Mouse (Mus musculus): ENCODE data around the gene Lmf2. TPM values are rescaled to one million over a fixed set of nuclear protein-coding genes. Genes with fewer than 3 reads are reported as not detected.

Gene Lmf2
- polyA plus RNA-seq, 1 experiment from 2014 or later, result 66.9 TPM

- peaks cover 8% of the 10 kb centered on the region; the same call in 1 of the 2 replicates for H3K4me1 ChIP-seq (ENCODE audit: control insufficient read depth, insufficient read depth, low read length)
- no peak for ATAC-seq (ENCODE audit: insufficient read depth, low FRiP score)
- WGBS, result 14% methylated on average over 10 of the region's 10 CpGs
- no peak overlapping the region for H3K27ac ChIP-seq (ENCODE audit: low read length)
- peaks cover 42% of the 10 kb centered on the region for H3K27me3 ChIP-seq (ENCODE audit: control insufficient read depth, insufficient read depth, low read length)
- peak overlapping the region; percentile 42 for H3K4me3 ChIP-seq (replicated peaks; ENCODE audit: low read length)
- no peaks in the 10 kb centered on the region for H3K36me3 ChIP-seq (ENCODE audit: control insufficient read depth, insufficient read depth, low read length)
- peak overlapping the region; percentile 58 for H3K4me2 ChIP-seq (ENCODE audit: low read depth, low read length)
- H3K9me3 ChIP-seq (replicated peaks; ENCODE audit: control insufficient read depth, low read length), result no peaks in the 10 kb centered on the region
- H3K9ac ChIP-seq (ENCODE audit: low read length), result no peak overlapping the region; the same call in 1 of the 2 replicates
These were observed 24.0 kb upstream of the Lmf2 start for GRCm38 (mm10) chr15:89379429-89379828.

GRCm38 (mm10) chr15:89378831-89379401 is 23.5 kb upstream of the Lmf2 start, which contains the start of gene Odf3b:
Gene Odf3b (minus strand): TSS chr15:89379282.
- peak within 1 kb of the TSS; percentile 50 for H3K9ac ChIP-seq (ENCODE audit: low read length)
- H3K4me1 ChIP-seq (ENCODE audit: control insufficient read depth, insufficient read depth, low read length), result peaks cover 12% of the 10 kb centered on the region
- WGBS, result under 1% methylated on average over 33 of the region's 33 CpGs
- H3K4me3 ChIP-seq (replicated peaks; ENCODE audit: low read length), result peak within 1 kb of the TSS; percentile 42
- H3K4me2 ChIP-seq (ENCODE audit: low read depth, low read length), result peak within 1 kb of the TSS; percentile 58
- H3K27me3 ChIP-seq (ENCODE audit: control insufficient read depth, insufficient read depth, low read length), result peaks cover 42% of the 10 kb centered on the region
- peak; percentile 18; the same call in 1 of the 2 replicates for ATAC-seq (ENCODE audit: insufficient read depth, low FRiP score)
- H3K36me3 ChIP-seq (ENCODE audit: control insufficient read depth, insufficient read depth, low read length), result no peaks in the 10 kb centered on the region
- no peak within 1 kb of the TSS for H3K27ac ChIP-seq (ENCODE audit: low read length)
- no peaks in the 10 kb centered on the region for H3K9me3 ChIP-seq (replicated peaks; ENCODE audit: control insufficient read depth, low read length)

DNA sequence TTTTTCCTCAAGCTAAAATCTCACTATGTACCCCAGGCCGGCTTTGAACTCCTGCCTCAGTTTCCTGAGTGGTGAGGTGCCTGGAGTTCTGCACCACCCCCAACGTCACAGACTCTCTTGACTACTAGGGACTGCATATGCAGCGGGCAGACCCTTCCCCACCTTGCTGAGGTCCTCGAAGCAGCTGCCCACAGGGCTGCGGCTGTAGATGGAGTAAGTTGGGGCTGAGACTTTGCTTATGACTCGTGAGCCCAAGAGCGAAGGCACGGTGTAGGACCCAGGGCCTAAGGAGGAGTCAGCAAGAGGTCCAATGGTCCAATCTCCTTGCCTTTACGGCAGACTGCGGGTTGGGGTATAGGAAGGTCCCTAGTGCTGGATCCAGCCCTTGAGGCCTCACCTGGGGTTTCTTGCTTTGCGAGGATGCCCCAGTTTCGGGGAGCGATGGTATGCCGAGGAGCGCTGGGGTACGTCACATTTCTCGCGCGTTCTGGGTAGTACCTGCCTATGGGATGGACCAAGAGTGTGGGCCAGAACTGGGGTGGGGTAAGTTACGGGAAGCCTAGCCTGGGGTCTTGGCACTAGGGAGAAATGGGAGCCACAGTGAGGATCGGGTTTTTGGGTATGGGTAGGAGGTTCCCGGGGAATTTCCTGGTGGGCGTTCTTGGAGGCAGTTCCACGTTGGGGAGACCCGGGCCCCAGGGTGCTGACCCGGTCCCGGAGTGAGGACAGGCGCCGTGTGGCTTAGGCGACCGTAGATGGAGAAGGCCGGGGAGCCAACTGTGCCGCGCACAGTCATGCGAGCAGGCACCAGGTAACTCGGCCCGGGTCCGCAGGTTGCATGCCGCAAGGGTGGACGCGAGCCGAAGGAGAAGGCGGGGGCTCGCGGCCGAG is 22.7 kb upstream of the Lmf2 start:
- Histone ChIP-seq H3K9ac (ENCODE audit: low read length) (peak overlapping the region; percentile 50), H3K4me1 (ENCODE audit: control insufficient read depth, insufficient read depth, low read length) (peaks cover 12% of the 10 kb centered on the region), H3K36me3 (ENCODE audit: control insufficient read depth, insufficient read depth, low read length) (no peaks in the 10 kb centered on the region), H3K9me3 (replicated peaks; ENCODE audit: control insufficient read depth, low read length) (no peaks in the 10 kb centered on the region), H3K27ac (ENCODE audit: low read length) (no peak overlapping the region), H3K27me3 (ENCODE audit: control insufficient read depth, insufficient read depth, low read length) (peaks cover 42% of the 10 kb centered on the region), H3K4me3 (replicated peaks; ENCODE audit: low read length) (peak overlapping the region; percentile 42), H3K4me2 (ENCODE audit: low read depth, low read length) (peak overlapping the region; percentile 58)
- ATAC-seq (ENCODE audit: insufficient read depth, low FRiP score), result no peak
- 14% methylated on average over 46 of the region's 46 CpGs for WGBS

DNA sequence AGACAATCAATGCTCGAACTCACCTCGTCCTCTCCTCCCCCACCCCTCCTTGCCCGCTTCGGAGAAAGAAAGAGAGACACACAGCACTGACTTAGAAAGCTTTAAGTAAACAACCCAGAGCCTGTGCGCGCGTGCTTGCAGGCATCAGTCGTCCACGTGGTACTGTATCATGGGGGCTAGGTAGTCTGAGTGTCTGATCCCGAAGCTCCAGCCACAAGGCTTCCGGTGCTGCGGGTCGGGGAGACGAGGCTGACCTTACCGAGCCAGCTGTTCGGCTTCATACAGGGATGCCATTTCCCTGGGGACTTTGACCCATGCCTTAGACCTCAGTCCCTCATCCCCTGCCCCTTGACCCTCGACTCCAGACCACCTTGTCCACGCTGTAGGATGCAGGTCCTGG is 21.9 kb upstream of the Lmf2 start:
- ATAC-seq (ENCODE audit: insufficient read depth, low FRiP score), result no peak
- Histone ChIP-seq H3K4me2 (ENCODE audit: low read depth, low read length) (0 out of 2 replicates have a peak overlapping the region, but pooled peaks have one; percentile 9), H3K4me1 (ENCODE audit: control insufficient read depth, insufficient read depth, low read length) (peaks cover 19% of the 10 kb centered on the region), H3K36me3 (ENCODE audit: control insufficient read depth, insufficient read depth, low read length) (no peaks in the 10 kb centered on the region; the same call in 1 of the 2 replicates), H3K9ac (ENCODE audit: low read length) (no peak overlapping the region), H3K4me3 (replicated peaks; ENCODE audit: low read length) (no peak overlapping the region), H3K9me3 (replicated peaks; ENCODE audit: control insufficient read depth, low read length) (no peaks in the 10 kb centered on the region), H3K27ac (ENCODE audit: low read length) (no peak overlapping the region), H3K27me3 (ENCODE audit: control insufficient read depth, insufficient read depth, low read length) (peaks cover 42% of the 10 kb centered on the region)
- WGBS, result 5% methylated on average over 18 of the region's 18 CpGs

GRCm38 (mm10) chr15:89376957-89377356 is 21.5 kb upstream of the Lmf2 start, which contains the start of gene Tymp:
Gene Tymp (minus strand): TSS chr15:89377039.
- Histone ChIP-seq H3K9me3 (replicated peaks; ENCODE audit: control insufficient read depth, low read length) (no peaks in the 10 kb centered on the region), H3K4me3 (replicated peaks; ENCODE audit: low read length) (no peak within 1 kb of the TSS), H3K27ac (ENCODE audit: low read length) (no peak within 1 kb of the TSS), H3K4me1 (ENCODE audit: control insufficient read depth, insufficient read depth, low read length) (peaks cover 19% of the 10 kb centered on the region), H3K36me3 (ENCODE audit: control insufficient read depth, insufficient read depth, low read length) (peaks cover 2% of the 10 kb centered on the region), H3K4me2 (ENCODE audit: low read depth, low read length) (0 out of 2 replicates have a peak within 1 kb of the TSS, but pooled peaks have one; percentile 9), H3K9ac (ENCODE audit: low read length) (no peak within 1 kb of the TSS), H3K27me3 (ENCODE audit: control insufficient read depth, insufficient read depth, low read length) (peaks cover 42% of the 10 kb centered on the region)
- no peak for ATAC-seq (ENCODE audit: insufficient read depth, low FRiP score)
- 20% methylated on average over 16 of the region's 16 CpGs for WGBS

GRCm38 (mm10) chr15:89376040-89376439 is 20.6 kb upstream of the Lmf2 start:
- H3K4me2 ChIP-seq (ENCODE audit: low read depth, low read length), result no peak overlapping the region

GRCm38 (mm10) chr15:89374801-89375534 is 19.5 kb upstream of the Lmf2 start:
- H3K36me3 ChIP-seq (ENCODE audit: control insufficient read depth, insufficient read depth, low read length), result peaks cover 15% of the 10 kb centered on the region
- no peak overlapping the region for H3K27ac ChIP-seq (ENCODE audit: low read length)
- peaks cover 19% of the 10 kb centered on the region for H3K4me1 ChIP-seq (ENCODE audit: control insufficient read depth, insufficient read depth, low read length)
- H3K4me3 ChIP-seq (replicated peaks; ENCODE audit: low read length), result no peak overlapping the region
- no peak overlapping the region for H3K9ac ChIP-seq (ENCODE audit: low read length)
- WGBS, result 91% methylated on average over 17 of the region's 17 CpGs
- no peak for ATAC-seq (ENCODE audit: insufficient read depth, low FRiP score)
- H3K9me3 ChIP-seq (replicated peaks; ENCODE audit: control insufficient read depth, low read length), result no peaks in the 10 kb centered on the region
- H3K4me2 ChIP-seq (ENCODE audit: low read depth, low read length), result no peak overlapping the region
- peaks cover 37% of the 10 kb centered on the region for H3K27me3 ChIP-seq (ENCODE audit: control insufficient read depth, insufficient read depth, low read length)

More at GRCm38 (mm10) chr15:89376040-89376439, 20.6 kb upstream of the Lmf2 start:
- WGBS, result 83% methylated on average over 7 of the region's 7 CpGs
- Histone ChIP-seq H3K4me1 (ENCODE audit: control insufficient read depth, insufficient read depth, low read length) (peaks cover 19% of the 10 kb centered on the region), H3K4me3 (replicated peaks; ENCODE audit: low read length) (no peak overlapping the region), H3K9me3 (replicated peaks; ENCODE audit: control insufficient read depth, low read length) (no peaks in the 10 kb centered on the region), H3K9ac (ENCODE audit: low read length) (no peak overlapping the region), H3K27ac (ENCODE audit: low read length) (no peak overlapping the region), H3K36me3 (ENCODE audit: control insufficient read depth, insufficient read depth, low read length) (peaks cover 7% of the 10 kb centered on the region), H3K27me3 (ENCODE audit: control insufficient read depth, insufficient read depth, low read length) (peaks cover 42% of the 10 kb centered on the region)
- no peak for ATAC-seq (ENCODE audit: insufficient read depth, low FRiP score)

GRCm38 (mm10) chr15:89374340-89374739 is 18.9 kb upstream of the Lmf2 start:
- H3K9ac ChIP-seq (ENCODE audit: low read length), result peak overlapping the region; percentile 90
- H3K4me2 ChIP-seq (ENCODE audit: low read depth, low read length), result peak overlapping the region; percentile 87
- H3K4me3 ChIP-seq (replicated peaks; ENCODE audit: low read length), result peak overlapping the region; percentile 72
- H3K36me3 ChIP-seq (ENCODE audit: control insufficient read depth, insufficient read depth, low read length), result peaks cover 21% of the 10 kb centered on the region
- peaks cover 19% of the 10 kb centered on the region for H3K4me1 ChIP-seq (ENCODE audit: control insufficient read depth, insufficient read depth, low read length)
- no peak for ATAC-seq (ENCODE audit: insufficient read depth, low FRiP score)
- H3K27me3 ChIP-seq (ENCODE audit: control insufficient read depth, insufficient read depth, low read length), result peaks cover 33% of the 10 kb centered on the region
- H3K9me3 ChIP-seq (replicated peaks; ENCODE audit: control insufficient read depth, low read length), result no peaks in the 10 kb centered on the region
- peak overlapping the region; percentile 96 for H3K27ac ChIP-seq (ENCODE audit: low read length)
- WGBS, result 49% methylated on average over 9 of the region's 9 CpGs

All from stomach, embryonic 16.5 days (tissue).